Mouse (Mus musculus) testis, adult 2 months (tissue): ENCODE results near the gene Emd. TPM values are rescaled to one million over a fixed set of nuclear protein-coding genes. Genes with fewer than 3 reads are reported as not detected.

Source experiments
- H3K27ac ChIP-seq: fragments of 200-500 bp; 2 replicates; pipeline ENCODE4 v1.5.1; 2012; ENCODE audit warnings: low read depth, low read length; ENCODE audit not compliant: control insufficient read depth, insufficient read depth
- H3K27me3 ChIP-seq: fragments of 200-500 bp; 2 replicates; pipeline ENCODE4 v1.6.1; 2012; ENCODE audit warnings: mild to moderate bottlenecking, low read length, moderate library complexity; ENCODE audit not compliant: control insufficient read depth, insufficient read depth
- H3K36me3 ChIP-seq: fragments of 200-500 bp; 2 replicates; pipeline ENCODE4 v1.6.1; 2012; ENCODE audit warnings: mild to moderate bottlenecking, low read length; ENCODE audit not compliant: control insufficient read depth, insufficient read depth
- H3K4me1 ChIP-seq: fragments of 200-500 bp; 2 replicates; pipeline ENCODE4 v1.6.1; 2012; ENCODE audit warnings: low read length; ENCODE audit not compliant: control insufficient read depth, insufficient read depth
- H3K4me3 ChIP-seq: fragments of 200-500 bp; 2 replicates; pipeline ENCODE4 v1.5.1; 2012; ENCODE audit warnings: low read depth, mild to moderate bottlenecking, low read length, moderate library complexity, mixed read lengths; ENCODE audit not compliant: control insufficient read depth
- CTCF ChIP-seq: fragments of 200-500 bp; IDR thresholded peaks from 2 replicates; pipeline ENCODE4 v1.5.1; 2012; ENCODE audit warnings: low read depth, mild to moderate bottlenecking, inconsistent platforms, low read length, moderate library complexity; ENCODE audit not compliant: control insufficient read depth, insufficient read depth, insufficient replicate concordance
- POLR2A ChIP-seq: fragments of 200-500 bp; IDR thresholded peaks from 2 replicates; pipeline ENCODE4 v1.6.1; 2012; ENCODE audit warnings: low read depth, mild to moderate bottlenecking, inconsistent platforms, low read length, moderate library complexity; ENCODE audit not compliant: control insufficient read depth
- polyA plus RNA-seq: library from polyadenylated mRNA; depleted of rRNA; stranded (reverse); fragments of >200 nt; gene quantifications from 2 replicates; pipeline ENCODE4 v1.2.3, GENCODE M21; 2012

The Emd gene
- polyA plus RNA-seq, 1 experiment, result 33.6 TPM

DNA sequence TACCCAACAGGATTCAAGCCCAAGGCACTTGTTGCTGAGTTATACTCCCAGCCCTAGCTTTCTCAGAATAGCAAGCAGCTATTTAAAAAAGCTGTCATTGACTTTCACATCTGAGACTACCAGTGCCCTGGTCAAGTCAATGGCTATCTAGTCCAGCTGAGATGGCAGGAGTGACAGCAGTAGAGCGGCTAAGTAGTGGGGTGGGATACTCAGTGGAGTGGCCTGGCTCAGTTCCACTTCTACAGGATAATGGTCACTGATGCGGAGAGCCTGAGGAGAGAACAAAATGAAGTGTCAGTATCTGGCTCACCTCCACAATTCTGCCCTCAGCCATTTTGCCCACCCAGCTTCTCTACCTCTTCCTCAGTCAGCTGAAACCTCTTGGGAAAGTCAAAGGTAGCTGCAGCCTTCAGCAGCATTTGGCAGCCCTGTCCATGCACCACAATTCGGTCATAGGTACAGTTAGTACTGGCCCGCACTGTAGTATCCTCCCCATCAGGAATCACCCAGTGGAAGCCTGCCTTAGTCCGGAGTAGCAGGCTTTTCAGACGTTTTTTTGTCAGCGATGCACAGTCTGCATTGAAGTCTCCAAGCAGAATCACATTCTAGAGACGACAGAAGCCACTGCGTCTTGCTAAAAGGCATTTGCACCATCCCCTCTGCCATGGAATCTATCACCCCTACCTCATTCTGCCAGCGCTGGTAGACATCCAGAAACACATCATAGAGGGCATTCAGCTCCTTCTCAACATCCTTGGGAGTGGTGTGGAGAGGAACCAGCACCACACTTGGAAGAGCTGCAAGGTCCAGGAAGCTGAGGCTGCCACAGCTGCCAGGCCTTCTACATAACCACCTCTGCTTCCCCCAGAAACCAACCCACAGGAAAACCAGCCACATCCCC is 19.2 kb downstream of the Emd start:
- H3K27ac ChIP-seq, result no peak overlapping the region
- no peak overlapping the region for H3K4me3 ChIP-seq
- H3K27me3 ChIP-seq, result no peaks in the 10 kb centered on the region
- no peaks in the 10 kb centered on the region for H3K36me3 ChIP-seq
- no peak for TF ChIP-seq CTCF
- TF ChIP-seq POLR2A, result no peak
- H3K4me1 ChIP-seq, result 0 out of 2 replicates have a peak, but pooled peaks cover 2% of the 10 kb centered on the region

DNA sequence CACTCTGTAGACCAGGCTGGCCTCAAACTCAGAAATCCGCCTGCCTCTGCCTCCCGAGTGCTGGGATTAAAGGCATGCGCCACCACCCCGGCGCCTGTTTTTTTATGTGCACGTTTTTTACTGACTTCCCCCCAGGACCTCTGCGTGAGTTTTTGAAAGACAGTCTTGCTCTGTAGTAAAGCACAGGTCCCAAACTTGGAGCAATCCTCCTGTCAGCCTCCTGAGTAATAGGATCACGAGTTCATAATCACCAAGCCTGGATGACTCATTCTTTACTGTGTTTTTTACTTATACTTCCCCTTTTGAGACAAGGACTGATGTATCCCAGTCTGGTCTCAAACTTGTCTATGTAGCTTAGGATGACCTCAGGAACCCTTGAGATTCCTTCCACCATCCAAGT is 23.4 kb downstream of the Emd start:
- H3K4me1 ChIP-seq, result no peaks in the 10 kb centered on the region; the same call in 1 of the 2 replicates
- H3K27me3 ChIP-seq, result no peaks in the 10 kb centered on the region
- H3K36me3 ChIP-seq, result no peaks in the 10 kb centered on the region
- TF ChIP-seq POLR2A, result no peak
- no peak for TF ChIP-seq CTCF
- no peak overlapping the region for H3K27ac ChIP-seq
- no peak overlapping the region for H3K4me3 ChIP-seq

DNA sequence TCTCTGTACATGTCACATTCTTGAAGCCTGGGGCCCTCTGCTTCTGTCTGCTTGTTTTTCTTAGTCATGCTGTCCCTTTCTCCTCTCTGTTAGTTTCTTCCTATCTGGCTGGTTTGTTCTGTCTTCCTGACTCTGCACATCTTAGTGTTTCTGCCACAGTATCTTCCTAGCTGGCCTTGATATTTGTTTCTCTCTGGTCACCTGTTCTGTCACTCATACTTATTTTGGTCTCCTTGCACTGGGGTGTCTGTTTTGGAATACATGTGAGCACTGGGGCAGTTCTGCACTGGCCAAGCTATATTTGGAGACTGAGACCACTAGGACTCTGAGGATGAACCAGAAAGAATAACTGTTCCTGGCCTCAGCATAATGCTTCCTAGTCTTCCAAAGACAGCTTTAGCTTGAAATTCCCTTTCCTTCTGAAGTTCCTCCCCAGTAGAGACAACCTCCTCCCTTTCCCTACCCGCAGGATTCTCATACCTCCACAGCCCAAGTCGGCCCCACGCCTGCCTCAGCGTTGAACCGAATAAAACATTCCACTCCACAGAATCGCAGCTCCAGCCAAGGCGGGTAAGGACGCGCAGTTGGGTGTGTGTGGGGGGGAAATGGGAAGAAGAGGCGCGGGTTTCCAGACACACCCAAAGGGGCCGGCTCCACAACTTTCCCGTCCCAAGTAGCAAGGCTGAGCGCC is 26.7 kb downstream of the Emd start:
- TF ChIP-seq CTCF, result no peak
- TF ChIP-seq POLR2A, result no peak
- Histone ChIP-seq H3K27ac (no peak overlapping the region), H3K4me1 (no peaks in the 10 kb centered on the region; the same call in 1 of the 2 replicates), H3K27me3 (no peaks in the 10 kb centered on the region), H3K4me3 (peak overlapping the region; percentile 88), H3K36me3 (no peaks in the 10 kb centered on the region)

DNA sequence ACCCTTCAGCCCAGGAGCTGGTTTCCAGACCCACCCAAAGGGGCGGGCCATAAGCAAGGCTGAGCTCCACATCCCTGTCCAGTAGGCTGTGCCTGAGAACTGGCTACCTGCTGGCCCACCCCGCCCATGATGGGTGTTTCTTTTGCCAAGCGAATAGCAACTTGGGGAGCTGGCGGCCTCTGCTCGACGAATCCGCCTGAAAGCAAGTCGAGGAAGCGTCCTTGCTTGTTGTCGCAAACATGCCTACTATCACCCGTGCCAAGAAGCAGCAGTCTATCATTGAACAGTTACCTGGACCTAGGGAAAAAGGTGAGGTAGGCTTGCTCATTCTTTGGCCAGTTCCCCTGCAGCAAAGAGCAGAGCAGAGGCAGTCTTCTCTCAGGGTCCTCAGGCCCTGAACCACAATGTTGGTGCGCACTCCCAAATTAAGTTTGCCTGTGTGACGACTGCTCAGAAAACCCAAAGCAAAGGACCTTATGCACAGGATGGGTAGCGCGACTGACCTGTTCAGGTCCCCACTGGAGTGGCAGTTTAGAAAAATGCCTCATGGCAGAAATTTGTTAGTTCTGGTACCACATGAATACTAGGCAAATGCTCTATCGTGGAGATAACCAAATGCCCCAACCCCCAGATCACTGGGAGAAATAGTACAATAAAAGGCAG is 27.4 kb downstream of the Emd start, which contains the start of the genes Taz and Dnase1l1:
Gene Taz, plus strand, starts transcription at position 181 of the 663 bp plus-strand sequence.
Gene Dnase1l1, minus strand, starts transcription at position 606 of the 663 bp plus-strand sequence.
- peak within 1 kb of the TSS; percentile 88 for H3K4me3 ChIP-seq
- no peaks in the 10 kb centered on the region for H3K27me3 ChIP-seq
- no peaks in the 10 kb centered on the region; the same call in 1 of the 2 replicates for H3K4me1 ChIP-seq
- peak within 1 kb of the TSS; percentile 77 for H3K27ac ChIP-seq
- TF ChIP-seq POLR2A (no peak), CTCF (no peak)
- no peaks in the 10 kb centered on the region for H3K36me3 ChIP-seq

DNA sequence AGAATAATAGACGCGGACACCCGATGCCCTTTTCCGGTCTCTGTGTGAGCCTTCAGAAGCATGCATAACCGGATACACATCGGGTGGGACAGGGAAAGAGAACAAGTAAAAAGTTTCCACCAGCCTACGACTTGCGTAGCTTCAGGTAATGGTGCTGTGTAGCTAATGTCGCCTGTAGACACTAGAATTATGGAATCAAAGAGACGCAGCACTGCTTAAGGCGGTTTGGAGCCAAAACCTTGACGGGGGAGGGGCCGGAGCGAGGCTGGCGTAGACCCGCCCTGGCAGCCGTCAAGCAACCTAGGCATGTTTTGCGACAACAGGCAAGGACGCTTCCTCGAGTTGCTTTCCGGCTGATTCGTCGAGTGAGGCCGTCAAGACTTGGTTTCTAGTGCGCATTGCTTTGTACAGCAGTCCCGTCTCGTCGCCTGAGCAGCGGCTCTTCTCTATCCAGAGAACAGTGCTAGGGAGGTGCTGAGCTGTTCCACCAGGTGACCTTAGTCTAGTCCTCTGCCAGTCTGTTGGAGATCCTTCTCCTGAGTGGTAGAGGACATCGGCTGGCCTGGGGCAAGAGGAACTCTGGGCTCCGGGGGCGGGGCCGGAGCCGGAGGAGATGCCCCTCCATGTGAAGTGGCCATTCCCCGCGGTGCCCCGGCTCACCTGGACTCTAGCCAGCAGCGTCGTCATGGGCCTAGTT is 28.1 kb downstream of the Emd start:
- H3K27me3 ChIP-seq, result no peaks in the 10 kb centered on the region
- H3K36me3 ChIP-seq, result no peaks in the 10 kb centered on the region
- H3K27ac ChIP-seq, result peak overlapping the region; percentile 71
- peak; percentile 69; the same call in 1 of the 2 replicates for TF ChIP-seq POLR2A
- TF ChIP-seq CTCF, result no peak
- no peaks in the 10 kb centered on the region; the same call in 1 of the 2 replicates for H3K4me1 ChIP-seq
- H3K4me3 ChIP-seq, result peak overlapping the region; percentile 88

DNA sequence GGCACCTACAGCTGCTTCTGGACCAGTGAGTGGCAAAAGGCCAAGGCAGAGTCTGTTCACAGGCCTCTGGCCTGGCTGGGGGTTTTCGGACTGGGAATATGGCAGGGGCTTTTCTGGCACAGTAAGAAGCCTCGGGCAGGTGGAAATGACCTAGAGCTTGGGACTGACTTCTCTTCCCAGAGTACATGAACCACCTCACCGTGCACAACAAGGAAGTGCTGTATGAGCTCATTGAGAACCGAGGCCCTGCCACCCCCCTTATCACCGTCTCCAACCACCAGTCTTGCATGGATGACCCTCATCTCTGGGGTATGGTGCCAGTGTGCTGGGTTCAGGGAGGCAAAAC is 28.6 kb downstream of the Emd start:
- H3K4me1 ChIP-seq, result no peaks in the 10 kb centered on the region; the same call in 1 of the 2 replicates
- TF ChIP-seq POLR2A, result no peak
- no peak for TF ChIP-seq CTCF
- peak overlapping the region; percentile 88 for H3K4me3 ChIP-seq
- no peak overlapping the region for H3K27ac ChIP-seq
- no peaks in the 10 kb centered on the region for H3K27me3 ChIP-seq
- H3K36me3 ChIP-seq, result no peaks in the 10 kb centered on the region

DNA sequence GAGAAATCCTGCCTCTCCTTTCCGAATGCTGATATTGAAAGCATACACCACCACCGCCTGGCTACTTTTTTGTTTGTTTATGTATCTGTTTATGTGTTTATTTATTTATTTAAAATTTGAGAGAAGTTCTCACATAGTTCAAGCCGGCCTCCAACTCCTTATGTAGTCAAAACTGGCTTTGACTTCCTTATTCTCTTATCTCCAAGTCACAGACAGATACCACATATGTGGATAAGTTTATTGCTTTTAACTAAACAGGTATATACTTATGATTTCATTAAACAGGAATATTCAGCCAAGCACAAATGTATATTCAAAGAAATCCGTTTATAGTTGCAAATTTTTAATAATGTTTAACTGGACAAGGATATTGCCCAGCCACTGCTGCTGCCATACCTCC is 38.9 kb downstream of the Emd start:
- TF ChIP-seq CTCF, result no peak
- no peak for TF ChIP-seq POLR2A
- no peak overlapping the region for H3K4me3 ChIP-seq

More for the DNA sequence above, 38.9 kb downstream of the Emd start:
- H3K36me3 ChIP-seq, result no peaks in the 10 kb centered on the region
- H3K27ac ChIP-seq, result no peak overlapping the region
- H3K27me3 ChIP-seq, result no peaks in the 10 kb centered on the region
- H3K4me1 ChIP-seq, result no peaks in the 10 kb centered on the region; the same call in 1 of the 2 replicates
